Mouse (Mus musculus) layer of hippocampus, adult 11-12 months (tissue): ENCODE measurements around the gene Phf13.
"Not testable (repeated sequence)": the region's sequence is repeated elsewhere in the genome, so short reads cannot be mapped to it uniquely, and the experiment has no call there.

Source experiments
- DNase-seq: peaks from one replicate; pipeline ENCODE4 v3.0.0; 2022; ENCODE audit warnings: low spot score

Phf13 gene

GRCm38 (mm10) chr4:151996173-151996950 is at the start of gene Phf13:
Gene Phf13 (minus strand): TSS chr4:151996258.
- DNase-seq, result peak; percentile 99

- no peak for DNase-seq
Measured at GRCm38 (mm10) chr4:152044609-152045008, 48.6 kb upstream of the Phf13 start.

GRCm38 (mm10) chr4:152043171-152043570 is 47.1 kb upstream of the Phf13 start:
- no peak for DNase-seq

GRCm38 (mm10) chr4:152041924-152042641 is 46.0 kb upstream of the Phf13 start:
- DNase-seq, result no peak

GRCm38 (mm10) chr4:152039831-152040310 is 43.8 kb upstream of the Phf13 start:
- DNase-seq, result no peak

- DNase-seq, result peak; percentile 93
Measured at GRCm38 (mm10) chr4:152038985-152039830, 43.1 kb upstream of the Phf13 start, which contains the start of gene Nol9. Gene Nol9 (plus strand): TSS chr4:152039321.

- DNase-seq, result no peak
Measured at GRCm38 (mm10) chr4:152038225-152038984, 42.3 kb upstream of the Phf13 start, which contains the start of gene Tas1r1. Gene Tas1r1 (minus strand): TSS chr4:152038568.

GRCm38 (mm10) chr4:152036464-152036863 is 40.4 kb upstream of the Phf13 start:
- DNase-seq, result not testable (repeated sequence)

GRCm38 (mm10) chr4:152032922-152033321 is 36.9 kb upstream of the Phf13 start:
- no peak for DNase-seq

- DNase-seq, result no peak
Measured at GRCm38 (mm10) chr4:152029997-152030396, 33.9 kb upstream of the Phf13 start.

- no peak for DNase-seq
Measured at GRCm38 (mm10) chr4:152029087-152029486, 33.0 kb upstream of the Phf13 start.

GRCm38 (mm10) chr4:152028456-152028855 is 32.4 kb upstream of the Phf13 start:
- no peak for DNase-seq

- peak; percentile 97 for DNase-seq
Measured at GRCm38 (mm10) chr4:152027524-152027923, 31.5 kb upstream of the Phf13 start, which contains the start of gene Zbtb48. Gene Zbtb48 (minus strand): TSS chr4:152027671.

- DNase-seq, result no peak
Measured at GRCm38 (mm10) chr4:152026751-152027508, 30.9 kb upstream of the Phf13 start.

GRCm38 (mm10) chr4:152024525-152024924 is 28.5 kb upstream of the Phf13 start:
- no peak for DNase-seq

GRCm38 (mm10) chr4:152022506-152022905 is 26.4 kb upstream of the Phf13 start:
- no peak for DNase-seq

- no peak for DNase-seq
Measured at GRCm38 (mm10) chr4:152021568-152022097, 25.6 kb upstream of the Phf13 start.

GRCm38 (mm10) chr4:152020024-152020423 is 24.0 kb upstream of the Phf13 start:
- no peak for DNase-seq

- DNase-seq, result no peak
Measured at GRCm38 (mm10) chr4:152019073-152019472, 23.0 kb upstream of the Phf13 start.
